Mouse (Mus musculus) olfactory bulb, adult 2 months (tissue): ENCODE measurements around the gene Necab2.

ENCODE experiments used
- CTCF ChIP-seq: fragments of 200-500 bp; IDR thresholded peaks from 2 replicates; pipeline ENCODE4 v1.5.1; 2012; ENCODE audit warnings: low read depth, mild to moderate bottlenecking, low read length, moderate library complexity; ENCODE audit not compliant: insufficient read depth
- POLR2A ChIP-seq: fragments of 200-500 bp; IDR thresholded peaks from 2 replicates; pipeline ENCODE4 v1.6.1; 2012; ENCODE audit warnings: mild to moderate bottlenecking, low read depth, low read length, moderate library complexity; ENCODE audit not compliant: insufficient read depth

- TF ChIP-seq POLR2A (no peak), CTCF (no peak)
Measured at GRCm38 (mm10) chr8:119427634-119428349, 18.7 kb upstream of the Necab2 start.
